Mouse (Mus musculus) cerebellum, adult 2 months (tissue): ENCODE data around the gene Babam2. TPM values are rescaled to one million over a fixed set of nuclear protein-coding genes. Genes with fewer than 3 reads are reported as not detected.

Source experiments
- DNase-seq, 2 experiments: peaks; one replicate each; pipeline ENCODE4 v3.0.0; 2021
- H3K27ac ChIP-seq: fragments of 200-500 bp; 2 replicates; pipeline ENCODE4 v1.5.1; 2012; ENCODE audit warnings: low read length, control low read depth, inconsistent platforms; ENCODE audit not compliant: insufficient read depth
- H3K27me3 ChIP-seq: fragments of 200-500 bp; 2 replicates; pipeline ENCODE4 v1.6.1; 2012; ENCODE audit warnings: inconsistent platforms, mild to moderate bottlenecking, low read length, moderate library complexity; ENCODE audit not compliant: control insufficient read depth, insufficient read depth
- H3K4me1 ChIP-seq: fragments of 200-500 bp; 2 replicates; pipeline ENCODE4 v1.6.1; 2011; ENCODE audit warnings: low read length; ENCODE audit not compliant: control insufficient read depth, insufficient read depth
- H3K4me3 ChIP-seq: fragments of 200-500 bp; replicated peaks from 2 replicates; pipeline ENCODE3; 2011; ENCODE audit warnings: mild to moderate bottlenecking, low read depth, low read length, control low read depth; ENCODE audit not compliant: insufficient read depth
- CTCF ChIP-seq: fragments of 200-500 bp; IDR thresholded peaks from 2 replicates; pipeline ENCODE4 v1.5.1; 2011; ENCODE audit warnings: low read depth, mild to moderate bottlenecking, control low read depth, low read length, moderate library complexity, borderline replicate concordance; ENCODE audit not compliant: insufficient read depth
- POLR2A ChIP-seq: fragments of 200-500 bp; IDR thresholded peaks from 2 replicates; pipeline ENCODE4 v1.6.1; 2011; ENCODE audit warnings: low read length, control low read depth, borderline replicate concordance; ENCODE audit not compliant: insufficient read depth
- WGBS: fragments of 180-500 bp; shearing (Covaris S2); methylation state at CpG from one replicate; pipeline ENCODE4 v1.1.7; 2018; 5-methylcytosine and 5-hydroxymethylcytosine counted together
- polyA plus RNA-seq: library from polyadenylated mRNA; depleted of rRNA; stranded (reverse); fragments of >200 nt; gene quantifications from 2 replicates; pipeline ENCODE4 v1.2.3, GENCODE M21; 2012

Gene Babam2
- polyA plus RNA-seq, 1 experiment: 42.8 TPM

DNA sequence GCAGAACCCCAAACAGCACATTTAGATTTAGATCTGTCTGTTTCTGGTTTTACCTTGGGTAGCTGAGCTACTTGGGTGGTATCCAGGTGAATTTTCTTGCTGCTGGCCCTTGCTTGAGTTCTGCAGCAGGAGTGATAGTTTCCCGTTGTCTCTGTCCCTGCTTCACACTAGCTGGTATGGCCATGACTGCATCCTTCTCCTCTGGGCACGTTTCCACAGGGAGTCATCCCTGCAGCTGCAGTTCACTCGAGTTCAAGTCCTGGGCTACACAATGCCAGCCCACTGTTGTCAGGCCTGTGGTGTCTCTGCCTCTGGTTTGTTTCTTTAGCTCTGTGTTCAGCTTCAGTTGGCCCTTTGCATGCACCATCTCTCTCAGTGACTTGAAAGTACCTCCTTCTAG, 239.0 kb downstream of the Babam2 start:
- TF ChIP-seq CTCF: no peak
- TF ChIP-seq POLR2A: no peak
- DNase-seq: no peak
- H3K4me3 ChIP-seq: no peak overlapping the region
- H3K27me3 ChIP-seq: no peaks in the 10 kb centered on the region
- H3K4me1 ChIP-seq: peaks cover 8% of the 10 kb centered on the region; the same call in 1 of the 2 replicates
- H3K27ac ChIP-seq: no peak overlapping the region
- 53% methylated on average over 3 of the region's 3 CpGs for WGBS

GRCm38 (mm10) chr5:31940876-31941275, 243.4 kb downstream of the Babam2 start:
- Histone ChIP-seq H3K27ac (no peak overlapping the region), H3K4me1 (no peaks in the 10 kb centered on the region), H3K27me3 (no peaks in the 10 kb centered on the region), H3K4me3 (no peak overlapping the region)
- no peak for DNase-seq
- TF ChIP-seq POLR2A (no peak), CTCF (no peak)
- WGBS: 91% methylated on average over 8 of the region's 8 CpGs

DNA sequence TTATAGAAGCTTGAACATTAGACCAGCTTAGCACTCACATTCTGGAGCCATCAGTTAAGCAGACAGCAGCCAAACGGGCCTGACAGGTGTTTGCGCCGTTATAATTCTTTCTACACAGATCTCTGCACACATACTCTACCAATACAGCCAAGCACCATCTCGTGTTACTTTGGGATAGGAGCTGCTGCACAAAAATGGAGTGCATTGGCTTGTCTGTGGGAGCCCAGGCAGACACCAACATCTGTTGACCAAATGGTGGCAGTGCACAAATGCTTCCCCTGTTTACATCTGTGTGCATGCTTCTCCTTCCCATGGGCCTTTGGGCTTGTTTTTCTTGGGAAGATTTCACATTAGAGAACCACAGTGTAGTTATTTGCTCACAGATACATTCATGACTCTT, 249.7 kb downstream of the Babam2 start:
- Histone ChIP-seq H3K4me1 (no peaks in the 10 kb centered on the region), H3K27ac (no peak overlapping the region), H3K27me3 (no peaks in the 10 kb centered on the region), H3K4me3 (no peak overlapping the region)
- TF ChIP-seq POLR2A (no peak), CTCF (no peak)
- WGBS: 67% methylated on average over 4 of the region's 4 CpGs
- DNase-seq: no peak

- Histone ChIP-seq H3K4me3 (no peak overlapping the region), H3K4me1 (no peaks in the 10 kb centered on the region), H3K27me3 (no peaks in the 10 kb centered on the region), H3K27ac (no peak overlapping the region)
- no peak for DNase-seq
- TF ChIP-seq CTCF (no peak), POLR2A (no peak)
- WGBS: 83% methylated on average over 8 of the region's 8 CpGs
Measured at GRCm38 (mm10) chr5:31949389-31949788, 251.9 kb downstream of the Babam2 start.

DNA sequence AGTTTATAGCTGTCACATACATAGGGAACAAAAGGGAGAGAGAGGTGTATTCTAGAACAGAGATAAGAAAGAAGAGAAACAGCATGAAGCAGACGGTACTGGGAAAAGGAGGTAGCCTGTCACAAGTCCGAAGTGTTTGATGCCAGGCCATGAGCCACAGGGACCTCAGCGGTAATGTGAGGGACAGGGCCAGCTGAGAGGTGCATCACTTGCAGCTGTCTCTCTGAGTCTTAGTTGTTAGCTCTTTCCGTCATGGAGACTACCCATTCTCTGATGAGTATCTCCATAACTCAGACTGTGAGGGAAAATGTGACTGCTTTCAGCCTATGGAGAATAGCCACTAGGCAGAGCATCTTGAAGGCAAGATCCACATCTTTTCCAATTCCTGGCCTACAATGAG, 253.0 kb downstream of the Babam2 start:
- TF ChIP-seq CTCF (no peak), POLR2A (no peak)
- no peak overlapping the region for H3K27ac ChIP-seq
- 86% methylated on average over 4 of the region's 4 CpGs for WGBS
- no peaks in the 10 kb centered on the region for H3K4me1 ChIP-seq
- H3K4me3 ChIP-seq: no peak overlapping the region
- DNase-seq: no peak
- no peaks in the 10 kb centered on the region for H3K27me3 ChIP-seq

DNA sequence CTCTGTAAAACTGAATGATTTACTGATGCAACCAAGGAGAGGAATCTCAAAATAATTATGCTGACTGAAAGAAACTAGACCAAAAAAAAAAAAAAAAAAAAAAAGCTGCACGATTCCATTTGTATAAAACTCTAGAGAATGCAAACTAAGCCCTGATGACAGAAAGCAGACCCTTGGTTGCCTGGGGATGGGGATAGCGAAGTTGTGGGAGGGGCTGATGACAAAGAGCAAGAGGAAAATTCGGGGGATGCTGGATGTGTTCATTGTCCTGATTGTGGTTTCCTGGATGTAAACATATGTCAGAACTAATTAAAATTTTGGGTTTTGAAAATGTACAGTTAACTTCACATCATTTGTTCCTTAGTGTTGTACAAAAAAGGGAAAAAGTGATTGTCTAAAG, 257.7 kb downstream of the Babam2 start:
- no peak for DNase-seq
- WGBS: 81% methylated on average over 3 of the region's 3 CpGs
- TF ChIP-seq POLR2A (no peak), CTCF (no peak)

GRCm38 (mm10) chr5:31956336-31956735, 258.9 kb downstream of the Babam2 start:
- WGBS: 98% methylated on average over 3 of the region's 3 CpGs
- no peak overlapping the region for H3K4me3 ChIP-seq
- no peaks in the 10 kb centered on the region for H3K4me1 ChIP-seq
- DNase-seq: no peak
- TF ChIP-seq CTCF (no peak), POLR2A (no peak)
- no peaks in the 10 kb centered on the region for H3K27me3 ChIP-seq
- no peak overlapping the region for H3K27ac ChIP-seq

More for the DNA sequence above, 257.7 kb downstream of the Babam2 start:
- Histone ChIP-seq H3K4me3 (no peak overlapping the region), H3K27me3 (no peaks in the 10 kb centered on the region), H3K27ac (no peak overlapping the region), H3K4me1 (no peaks in the 10 kb centered on the region)

DNA sequence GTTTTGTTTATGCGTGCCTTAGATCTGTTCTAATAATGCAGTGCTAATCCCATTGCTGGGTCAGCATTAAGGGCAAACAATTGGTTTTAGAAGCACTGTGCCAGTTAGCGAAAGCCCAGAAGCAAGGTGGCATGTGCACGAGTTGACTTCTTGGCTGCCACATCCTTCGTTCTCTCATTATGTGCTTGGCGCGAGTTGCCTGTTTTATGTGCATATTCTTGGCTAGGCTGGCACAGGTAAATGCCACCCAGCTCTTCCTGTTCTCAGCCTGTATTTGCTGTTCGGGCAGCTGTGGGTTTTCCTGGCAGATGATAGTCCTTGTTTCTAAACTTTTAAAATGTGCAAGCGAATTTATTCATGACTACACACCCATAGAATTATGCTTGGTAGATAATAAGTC, 262.4 kb downstream of the Babam2 start:
- Histone ChIP-seq H3K27me3 (no peaks in the 10 kb centered on the region), H3K27ac (no peak overlapping the region), H3K4me3 (no peak overlapping the region), H3K4me1 (no peaks in the 10 kb centered on the region)
- TF ChIP-seq POLR2A: no peak
- WGBS: 30% methylated on average over 8 of the region's 8 CpGs
- DNase-seq: peak; percentile 14 to 44
